Mouse (Mus musculus) yolk sac, embryonic 10.5 days (tissue): ENCODE data around the gene Hus1b.

Experiments used
- DNase-seq: peaks from one replicate; pipeline ENCODE4 v3.0.0-alpha.2; 2017; ENCODE audit warnings: low spot score

Hus1b gene

DNA sequence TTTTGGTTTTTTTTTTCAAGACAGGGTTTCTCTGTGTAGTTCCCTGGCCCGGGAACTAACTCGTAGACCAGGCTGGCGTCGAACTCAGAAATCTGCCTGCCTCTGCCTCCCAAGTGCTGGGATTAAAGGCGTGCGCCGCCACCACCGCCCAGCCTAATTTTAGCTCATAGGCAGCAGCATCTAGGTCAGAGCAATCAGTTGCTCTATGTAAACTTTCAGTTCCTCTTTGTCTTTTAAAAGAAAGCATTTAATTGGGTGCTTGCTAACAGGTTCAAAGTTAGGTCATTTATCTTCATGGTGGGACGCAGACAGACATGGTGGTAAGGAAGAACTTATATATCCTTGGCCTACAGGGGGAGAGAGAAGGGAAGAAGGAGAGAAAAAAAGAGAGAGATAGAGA is 1.6 kb upstream of the Hus1b start:
- DNase-seq, result no peak

DNA sequence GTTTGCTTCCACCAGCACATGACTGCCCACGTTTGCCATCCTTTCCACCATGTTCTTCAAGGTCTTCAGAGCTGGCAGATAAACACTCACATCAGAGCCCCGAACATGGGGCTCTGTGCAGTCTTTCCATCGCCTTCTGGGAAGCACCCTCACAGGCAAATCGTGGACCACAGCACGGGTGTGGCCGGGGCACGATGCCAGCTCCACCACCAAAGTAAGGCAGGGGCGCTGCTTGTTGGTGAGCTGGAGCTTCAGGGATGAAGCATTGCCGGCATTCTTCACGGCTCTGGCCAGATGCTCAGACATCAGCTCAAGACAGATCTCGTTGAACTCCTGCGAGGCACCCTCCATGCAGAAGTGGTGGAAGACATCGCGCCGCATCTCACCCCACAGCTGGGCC is 430 bp downstream of the Hus1b start:
- no peak for DNase-seq

DNA sequence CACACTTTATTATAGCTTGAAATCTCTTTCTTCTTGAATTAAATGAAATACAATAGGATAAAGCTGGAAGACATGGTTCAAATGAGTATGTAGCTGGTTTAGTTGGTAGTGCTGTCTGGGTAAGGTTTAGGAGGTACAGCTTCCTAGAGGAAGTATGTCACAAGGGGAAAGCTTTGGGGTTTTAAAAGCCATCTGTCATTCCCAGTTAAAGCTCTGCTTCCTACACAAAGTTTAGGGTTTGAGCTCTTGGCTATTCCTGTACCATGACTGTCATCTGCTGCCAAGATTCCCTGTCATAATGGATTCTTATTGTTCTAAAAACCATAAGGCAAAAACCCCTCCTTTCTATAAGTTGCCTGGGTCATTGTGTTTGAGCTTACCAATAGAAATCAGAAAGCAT is 1.8 kb downstream of the Hus1b start:
- no peak for DNase-seq

GRCm38 (mm10) chr13:30932972-30933371 is 14.6 kb downstream of the Hus1b start:
- no peak for DNase-seq

GRCm38 (mm10) chr13:30931613-30932012 is 15.9 kb downstream of the Hus1b start:
- DNase-seq, result no peak

- DNase-seq, result no peak
Observed at GRCm38 (mm10) chr13:30929119-30929518, 18.4 kb downstream of the Hus1b start.

- no peak for DNase-seq
Observed at GRCm38 (mm10) chr13:30924269-30924668, 23.3 kb downstream of the Hus1b start.

GRCm38 (mm10) chr13:30921914-30922313 is 25.6 kb downstream of the Hus1b start:
- no peak for DNase-seq

- DNase-seq, result no peak
Observed at GRCm38 (mm10) chr13:30913757-30914156, 33.8 kb downstream of the Hus1b start.

- DNase-seq, result peak; percentile 24
Observed at GRCm38 (mm10) chr13:30913028-30913427, 34.5 kb downstream of the Hus1b start.

DNA sequence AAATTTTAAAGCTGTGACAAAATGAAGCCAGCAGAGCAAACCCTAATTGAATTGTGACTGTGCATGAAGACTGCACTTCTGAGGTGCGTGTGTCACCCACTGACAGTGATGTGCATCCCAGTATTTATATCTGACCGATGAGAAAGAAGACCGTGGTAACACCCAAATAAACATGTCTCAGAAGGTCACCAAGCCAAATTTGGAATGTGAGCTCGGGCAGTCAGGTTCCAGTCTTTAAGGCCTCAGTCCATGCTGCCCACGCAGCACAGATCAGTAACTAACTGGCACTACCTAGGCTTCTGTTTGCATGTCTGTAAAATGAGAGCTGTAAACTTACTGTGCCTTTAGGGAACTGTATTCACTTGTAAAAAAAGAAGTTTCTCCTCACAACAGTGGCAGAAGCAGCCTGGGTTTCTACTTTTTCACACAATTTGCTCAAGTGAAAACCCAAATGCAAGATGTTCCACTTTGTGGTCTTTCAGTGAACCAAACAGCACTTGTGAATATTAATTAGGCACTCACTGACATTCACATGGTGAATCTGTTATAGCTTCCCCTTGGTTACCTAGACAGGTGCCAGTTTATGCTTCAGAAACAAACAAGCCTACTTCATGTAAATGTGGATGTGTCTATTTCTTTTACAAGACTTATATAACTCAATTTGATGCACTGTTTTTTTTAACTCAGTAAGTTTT is 35.5 kb downstream of the Hus1b start:
- no peak for DNase-seq

GRCm38 (mm10) chr13:30910889-30911288 is 36.7 kb downstream of the Hus1b start:
- no peak for DNase-seq

GRCm38 (mm10) chr13:30902286-30902685 is 45.3 kb downstream of the Hus1b start:
- DNase-seq, result no peak

GRCm38 (mm10) chr13:30901387-30902041 is 46.0 kb downstream of the Hus1b start:
- DNase-seq, result no peak
